Mouse (Mus musculus) embryo, embryonic 11.5 days (tissue): ENCODE results near the gene Nr1h2.
A peak's percentile ranks its signal among the peaks of the same experiment; 100 is the strongest.

Experiments
- DNase-seq: peaks from one replicate; pipeline ENCODE4 v3.0.0-alpha.2; 2012; ENCODE audit warnings: low read depth, low spot score

The Nr1h2 gene

DNA sequence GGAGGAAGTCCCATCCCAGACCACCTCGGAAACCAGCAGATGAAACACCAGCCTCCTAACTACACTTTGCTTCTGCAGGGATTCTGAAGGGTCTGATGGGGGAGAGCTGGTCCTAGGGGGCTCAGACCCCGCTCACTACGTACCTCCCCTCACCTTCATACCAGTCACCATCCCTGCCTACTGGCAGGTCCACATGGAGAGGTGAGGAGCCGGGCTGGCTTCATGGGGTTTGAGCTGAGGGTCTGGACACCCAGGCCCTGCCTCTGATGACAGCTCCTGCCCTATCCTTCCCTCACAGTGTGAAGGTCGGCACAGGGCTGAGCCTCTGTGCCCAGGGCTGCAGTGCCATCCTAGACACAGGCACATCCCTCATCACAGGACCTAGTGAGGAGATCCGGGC lies 31.2 kb upstream of the Nr1h2 start:
- DNase-seq, result no peak

DNA sequence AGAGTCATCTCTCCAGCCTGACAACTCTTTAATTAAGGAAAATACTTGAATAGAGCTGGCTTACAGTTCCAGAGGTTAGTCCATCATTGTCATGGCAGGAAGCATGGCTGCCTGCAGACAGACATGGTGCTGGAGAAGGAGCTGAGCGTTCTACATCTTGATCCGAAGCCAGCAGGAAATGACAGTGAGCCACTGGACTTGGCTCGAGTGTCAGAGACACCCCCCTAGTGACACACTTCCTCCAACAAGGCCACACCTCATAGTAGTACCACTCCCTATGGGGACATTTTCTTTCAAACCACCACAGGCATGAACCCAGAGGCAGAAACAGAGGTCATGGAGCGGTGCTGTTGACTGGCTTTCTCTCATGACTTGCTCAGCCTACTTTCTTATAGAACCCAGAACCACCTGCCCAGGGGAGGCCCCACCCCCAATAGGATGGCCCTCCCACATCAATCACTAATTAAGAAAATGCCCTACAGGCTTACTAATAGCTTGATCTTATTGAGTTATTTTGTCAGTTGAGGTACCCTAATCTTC lies 30.6 kb upstream of the Nr1h2 start:
- DNase-seq, result no peak

DNA sequence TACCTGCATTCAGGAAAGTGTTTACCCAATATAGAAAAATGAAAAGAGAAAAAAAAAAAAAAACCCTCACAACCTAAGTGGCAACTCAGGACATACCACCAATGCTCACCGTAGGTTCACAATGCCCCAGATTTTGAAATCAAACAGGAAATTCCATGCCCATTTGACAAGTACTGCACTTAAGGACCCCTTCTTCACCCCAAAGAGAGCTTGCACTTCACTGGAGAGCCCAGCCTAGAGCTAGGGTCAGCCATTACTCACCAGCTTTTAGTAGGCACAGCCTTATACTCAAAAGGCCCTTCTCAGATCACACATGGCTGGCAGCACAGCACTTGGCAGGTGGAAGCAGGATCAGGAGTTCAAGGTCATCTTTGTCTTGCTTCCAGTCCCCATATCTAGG lies 29.4 kb upstream of the Nr1h2 start:
- no peak for DNase-seq

DNA sequence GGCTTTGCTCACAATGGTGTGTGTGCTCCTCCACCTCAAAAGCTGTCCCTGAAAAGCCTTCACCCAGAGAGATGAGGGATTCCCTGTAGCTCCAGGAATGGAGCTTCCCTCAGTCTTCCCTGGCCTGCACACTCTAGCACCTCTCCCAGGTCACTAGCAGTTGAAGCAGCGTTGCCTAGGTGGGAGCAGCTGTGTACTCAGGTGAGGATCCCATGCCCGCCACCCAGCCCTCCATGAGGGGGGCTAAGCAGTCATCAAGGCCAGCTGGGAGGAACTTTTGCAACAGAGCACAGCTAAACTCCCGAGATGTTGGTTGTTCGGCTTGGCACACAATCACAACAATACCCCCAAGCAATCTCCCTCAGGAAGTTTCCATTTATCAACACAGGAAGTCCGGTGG lies 29.0 kb upstream of the Nr1h2 start:
- DNase-seq, result no peak

DNA sequence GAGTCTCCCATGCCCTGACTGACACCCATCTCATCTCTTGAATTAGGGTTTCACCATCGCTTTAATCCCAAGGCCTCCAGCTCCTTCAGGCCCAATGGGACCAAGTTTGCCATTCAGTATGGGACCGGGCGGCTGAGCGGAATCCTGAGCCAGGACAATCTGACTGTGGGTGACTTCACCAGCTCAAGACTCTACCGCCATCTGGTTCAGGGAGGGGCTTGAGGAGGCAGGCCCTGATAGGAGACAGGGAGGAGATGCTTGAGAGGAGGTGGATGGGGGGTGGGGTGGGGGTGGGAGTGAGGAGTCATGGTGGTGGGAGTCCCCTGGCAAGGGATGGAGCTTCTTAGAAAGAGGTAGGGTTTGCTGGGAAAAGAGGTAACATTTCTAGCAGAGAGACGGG lies 27.9 kb upstream of the Nr1h2 start:
- no peak for DNase-seq

DNA sequence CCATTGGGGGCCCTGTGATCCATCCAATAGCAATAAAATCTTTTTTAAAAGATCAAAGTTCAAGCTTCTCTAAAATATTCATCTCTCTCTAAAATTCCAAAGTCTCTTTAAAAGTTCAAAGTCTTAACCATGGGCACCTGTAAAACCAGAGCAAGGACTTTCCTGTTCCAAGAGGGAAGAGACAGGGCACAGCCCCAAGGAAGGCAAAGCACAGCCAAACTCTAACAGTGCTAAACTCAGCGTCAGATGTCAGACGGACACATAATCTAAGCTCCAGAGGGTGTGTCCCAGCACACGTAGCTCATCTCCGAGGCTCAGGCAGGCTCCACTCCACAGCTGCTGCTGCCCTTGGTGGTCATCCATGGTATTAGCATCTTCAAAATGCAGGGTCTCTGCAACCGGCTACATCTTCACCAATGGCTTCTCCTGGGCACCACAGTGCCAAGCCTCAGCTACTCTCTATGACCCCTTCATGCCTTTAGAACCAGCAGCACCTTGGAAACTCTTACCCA lies 22.6 kb upstream of the Nr1h2 start:
- DNase-seq, result no peak

DNA sequence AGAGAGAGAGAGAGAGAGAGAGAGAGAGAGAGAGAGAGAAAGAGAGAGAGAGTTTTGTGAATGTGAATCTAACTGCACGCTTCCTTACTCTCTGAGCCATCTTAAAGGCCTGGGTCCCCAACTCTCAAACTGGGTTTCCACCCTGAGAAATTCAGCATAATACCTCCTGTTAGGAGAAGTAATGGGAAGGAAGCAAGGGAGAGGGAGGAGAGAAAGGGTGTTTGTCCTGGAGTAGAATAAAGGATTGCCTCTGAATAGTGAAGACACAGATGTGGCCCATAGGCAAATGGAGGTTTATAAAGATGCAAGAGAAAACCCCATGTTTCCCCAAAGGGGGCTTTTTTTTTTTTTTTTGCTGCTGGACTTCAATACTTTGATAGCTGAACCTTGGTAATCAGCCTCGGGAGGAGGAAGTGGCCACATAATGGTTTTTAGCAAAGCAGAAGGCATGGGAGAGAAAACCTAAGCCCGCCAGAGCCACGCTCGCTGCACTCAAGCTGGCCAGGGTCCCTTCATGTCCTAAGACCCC lies 19.3 kb upstream of the Nr1h2 start:
- no peak for DNase-seq

DNA sequence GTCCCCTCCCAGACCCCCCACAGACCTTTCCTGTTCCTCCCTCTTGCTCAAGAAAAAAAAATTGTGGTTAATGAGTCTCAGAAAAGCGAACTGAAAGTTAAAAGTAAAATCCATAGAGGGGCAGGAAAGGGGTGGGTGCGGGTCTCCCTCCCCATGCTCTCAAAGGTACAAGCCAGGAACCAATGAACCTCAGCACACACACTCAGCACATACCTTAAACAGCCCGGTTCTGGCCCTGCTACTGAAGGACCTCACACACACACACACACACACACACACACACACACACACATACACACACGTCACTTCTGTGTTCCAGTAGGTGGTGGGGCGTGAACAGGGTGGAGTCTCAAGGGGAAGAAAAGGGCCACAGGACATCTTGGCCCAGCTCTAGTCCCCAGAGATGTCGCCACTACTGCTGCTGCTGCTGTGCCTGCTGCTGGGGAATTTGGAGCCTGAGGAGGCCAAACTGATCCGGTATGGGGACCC lies 18.5 kb upstream of the Nr1h2 start, which contains the start of gene Napsa:
Gene Napsa (plus strand): TSS at position 168 of the 489 bp plus-strand sequence.
- DNase-seq, result no peak

DNA sequence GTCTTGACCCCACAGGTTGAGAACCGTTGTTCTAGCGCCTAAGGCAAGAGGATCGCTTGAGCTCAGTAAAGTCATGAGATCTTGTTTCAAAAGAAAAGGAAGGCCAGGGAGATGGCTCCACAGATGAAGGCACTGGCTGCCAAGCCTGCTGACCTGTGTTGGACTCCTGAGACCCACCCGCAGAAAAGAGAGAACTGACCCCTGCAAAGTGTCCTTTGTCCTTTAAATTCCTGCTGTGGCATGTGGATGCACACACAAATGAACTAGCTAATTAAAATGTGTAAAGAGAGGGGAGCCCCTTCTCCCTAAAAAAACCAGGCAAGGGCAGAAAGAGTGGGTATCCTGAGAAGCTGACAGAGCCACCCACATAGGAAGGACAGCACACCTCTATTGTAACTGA lies 18.1 kb upstream of the Nr1h2 start:
- no peak for DNase-seq

DNA sequence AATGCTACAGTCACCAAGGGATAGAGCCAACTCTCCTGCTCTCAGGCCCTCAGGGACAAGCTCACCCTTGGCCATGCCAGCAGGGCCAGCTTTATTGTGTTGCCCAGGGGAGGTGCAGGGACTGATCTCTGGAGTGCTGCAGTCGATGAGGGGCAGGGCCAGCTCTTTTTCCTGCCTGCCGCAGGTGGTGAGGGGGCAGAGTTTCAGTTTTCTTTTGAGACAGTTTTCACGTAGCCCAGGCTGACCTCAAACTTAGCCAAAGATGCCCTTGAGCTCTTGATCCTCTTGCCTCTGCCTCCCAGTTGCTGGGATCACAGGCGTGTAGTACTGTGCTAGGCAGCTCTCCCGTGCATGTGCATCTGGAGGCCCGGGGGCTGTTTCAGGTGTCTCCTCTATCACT lies 17.2 kb upstream of the Nr1h2 start:
- no peak for DNase-seq

DNA sequence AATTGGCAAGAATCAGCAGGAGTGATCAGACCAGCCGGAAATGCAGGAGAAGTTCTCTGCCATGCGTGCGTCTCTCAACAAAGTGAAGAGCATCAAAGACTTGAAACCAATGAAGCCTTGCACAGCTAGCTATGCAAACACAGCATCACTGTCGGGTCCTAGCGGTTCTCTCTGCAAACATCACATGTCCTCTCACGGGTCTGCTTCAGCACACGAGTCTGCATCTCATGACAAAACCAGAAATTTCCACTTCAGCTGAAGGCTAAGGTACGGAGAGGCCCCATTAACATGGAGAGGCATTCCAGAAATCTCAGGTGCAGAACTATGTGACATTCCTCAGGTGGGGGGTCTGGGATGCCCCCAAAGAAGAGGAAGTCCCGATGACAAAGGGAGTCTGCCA lies 15.1 kb upstream of the Nr1h2 start:
- DNase-seq, result no peak

DNA sequence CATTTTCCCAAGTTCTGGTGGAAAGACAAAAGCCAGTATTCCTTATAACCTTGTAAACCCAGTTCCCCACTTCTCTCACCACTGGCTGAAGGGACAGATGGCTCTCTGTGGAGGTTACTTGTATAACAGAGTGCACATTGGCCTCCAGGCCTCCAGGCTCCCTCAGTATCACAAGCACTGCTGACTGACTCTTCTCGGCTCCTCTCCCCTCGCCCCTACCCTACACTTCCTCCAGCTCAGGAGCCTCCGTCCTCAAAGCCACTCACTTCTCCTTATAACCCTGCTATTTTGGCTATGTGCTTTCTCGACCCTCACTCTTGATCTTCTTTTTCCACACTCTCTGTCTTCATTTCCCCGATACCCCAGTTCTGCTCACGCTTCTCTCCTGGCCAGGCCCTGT lies 11.7 kb upstream of the Nr1h2 start:
- no peak for DNase-seq

DNA sequence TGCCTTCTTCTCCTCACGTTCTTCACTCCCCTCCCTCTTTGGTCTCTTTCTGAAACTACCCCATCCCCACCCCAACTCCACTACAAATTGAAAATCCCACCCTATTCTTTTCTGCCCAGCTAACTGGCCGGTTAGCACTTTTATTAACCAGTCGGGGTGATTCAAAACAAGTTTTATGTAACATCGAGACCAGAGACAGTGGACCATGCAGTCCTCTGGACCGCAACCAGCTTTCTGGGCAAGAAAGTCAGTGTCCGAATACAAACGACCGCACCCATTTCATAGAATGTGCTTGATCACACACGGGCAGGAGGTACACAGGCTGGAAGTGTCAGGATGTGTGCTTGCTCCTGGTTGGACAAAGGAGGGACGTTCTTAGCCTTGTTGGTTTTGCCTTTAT lies 10.7 kb upstream of the Nr1h2 start:
- DNase-seq, result no peak

DNA sequence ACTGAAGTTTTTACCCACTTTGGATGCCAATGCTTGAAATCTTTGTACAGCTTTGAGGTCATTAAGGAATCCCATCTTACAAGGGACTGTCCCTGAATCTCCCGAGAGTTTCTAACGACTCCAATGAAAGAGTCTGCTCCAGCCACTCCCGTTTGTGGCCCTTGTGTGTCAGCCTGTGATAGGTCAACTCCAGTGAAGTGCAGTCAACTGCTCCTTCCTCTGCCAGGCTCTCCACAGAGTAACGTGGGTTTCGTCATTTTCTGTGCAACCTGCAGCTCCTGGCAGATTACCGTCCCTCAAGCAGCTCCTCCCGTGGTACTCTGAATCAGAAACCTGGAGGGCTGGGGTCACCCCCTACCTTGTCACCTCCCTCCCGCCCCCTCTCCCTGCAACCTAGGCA lies 9.5 kb upstream of the Nr1h2 start:
- DNase-seq, result no peak

DNA sequence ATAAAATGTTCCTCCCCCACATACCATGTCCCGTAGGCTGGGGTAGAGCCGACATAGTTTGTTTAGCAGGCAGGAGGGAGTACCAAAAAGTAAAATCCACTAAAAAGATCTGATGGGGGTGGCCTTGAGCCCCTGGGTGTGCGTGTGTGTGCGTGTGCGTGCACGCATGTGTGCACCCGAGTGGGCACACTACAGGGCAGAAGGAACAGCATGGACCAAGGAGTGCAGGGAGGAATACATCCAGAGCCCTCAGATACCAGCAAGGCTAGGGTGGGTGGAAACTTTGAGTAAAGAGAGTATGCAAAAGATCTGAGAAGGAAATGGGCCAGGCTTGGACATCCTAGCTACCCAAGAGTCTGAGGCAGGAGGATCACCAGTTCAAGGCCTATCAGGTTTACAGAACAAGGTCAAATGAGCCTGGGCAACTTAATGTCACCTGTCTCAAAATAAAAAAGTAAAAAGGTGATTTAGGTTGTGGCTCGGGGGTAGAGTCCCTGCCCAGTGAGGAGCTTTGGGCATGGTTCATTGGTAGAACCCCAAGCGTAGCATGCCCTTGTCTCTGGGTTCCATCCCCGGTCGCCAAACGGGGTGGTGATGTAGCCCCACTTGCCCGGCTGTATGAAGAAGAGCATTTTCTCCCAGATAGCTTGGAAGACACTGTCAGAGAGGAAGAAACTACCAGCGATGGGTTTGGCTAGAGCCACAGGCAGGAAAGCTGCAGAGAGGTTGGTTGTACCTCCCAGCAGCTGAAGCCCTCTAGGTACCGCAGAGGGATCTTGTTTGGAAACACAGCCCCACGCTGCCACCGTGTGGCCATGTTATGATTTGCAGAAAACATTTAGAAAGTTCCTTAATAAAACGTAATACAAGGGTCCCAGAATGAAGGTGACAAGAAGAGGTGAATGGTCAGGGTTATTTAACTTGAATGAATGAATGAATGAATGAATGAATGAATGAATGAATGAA lies 7.0 kb upstream of the Nr1h2 start:
- DNase-seq, result peak; percentile 78

DNA sequence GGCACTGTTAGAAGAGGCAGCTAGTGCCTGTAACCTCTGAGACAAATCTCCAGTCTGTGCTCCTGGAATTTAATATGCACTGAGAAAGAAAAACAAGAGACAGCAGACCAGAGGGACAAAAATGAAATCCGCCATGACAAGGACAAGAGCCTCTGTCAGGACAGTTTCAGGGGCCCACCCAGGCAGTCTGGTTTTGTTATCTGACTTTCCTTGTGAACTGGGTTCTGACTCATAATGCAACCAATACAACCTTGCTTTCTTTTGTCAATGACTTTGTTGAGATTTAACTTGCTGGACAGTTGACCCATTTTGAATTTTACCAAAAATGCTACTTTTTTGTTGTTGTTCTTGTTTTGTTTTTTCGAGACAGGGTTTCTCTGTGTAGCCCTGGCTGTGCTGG lies 3.9 kb upstream of the Nr1h2 start:
- DNase-seq, result no peak

DNA sequence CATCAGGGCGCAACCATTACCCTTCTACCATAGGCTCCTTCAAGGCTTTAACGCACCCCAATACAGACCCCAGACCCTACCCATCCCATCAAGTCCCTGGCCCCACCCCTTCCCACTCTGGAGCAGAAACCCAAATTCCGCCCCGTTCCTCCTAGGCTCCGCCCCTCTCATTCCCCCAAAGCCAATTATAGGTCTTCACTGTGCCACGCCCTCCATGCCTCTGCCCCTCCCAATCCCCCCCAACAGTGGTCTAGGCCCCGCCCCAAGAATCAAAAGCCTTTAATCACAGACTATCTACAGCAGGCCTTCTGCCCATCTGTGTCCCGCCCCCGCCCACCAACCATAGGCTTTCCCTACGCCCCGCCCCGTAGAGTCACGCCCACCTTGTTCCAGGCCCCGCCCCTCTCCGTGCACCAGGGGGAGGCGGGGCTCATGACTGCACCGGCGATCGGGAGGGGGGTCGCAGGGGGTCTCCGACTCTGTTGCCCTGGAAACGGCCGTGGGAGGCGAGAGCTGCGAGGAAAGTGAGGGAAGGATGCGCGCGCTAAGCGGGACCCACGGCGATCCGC lies 471 bp downstream of the Nr1h2 start:
- peak; percentile 85 for DNase-seq

DNA sequence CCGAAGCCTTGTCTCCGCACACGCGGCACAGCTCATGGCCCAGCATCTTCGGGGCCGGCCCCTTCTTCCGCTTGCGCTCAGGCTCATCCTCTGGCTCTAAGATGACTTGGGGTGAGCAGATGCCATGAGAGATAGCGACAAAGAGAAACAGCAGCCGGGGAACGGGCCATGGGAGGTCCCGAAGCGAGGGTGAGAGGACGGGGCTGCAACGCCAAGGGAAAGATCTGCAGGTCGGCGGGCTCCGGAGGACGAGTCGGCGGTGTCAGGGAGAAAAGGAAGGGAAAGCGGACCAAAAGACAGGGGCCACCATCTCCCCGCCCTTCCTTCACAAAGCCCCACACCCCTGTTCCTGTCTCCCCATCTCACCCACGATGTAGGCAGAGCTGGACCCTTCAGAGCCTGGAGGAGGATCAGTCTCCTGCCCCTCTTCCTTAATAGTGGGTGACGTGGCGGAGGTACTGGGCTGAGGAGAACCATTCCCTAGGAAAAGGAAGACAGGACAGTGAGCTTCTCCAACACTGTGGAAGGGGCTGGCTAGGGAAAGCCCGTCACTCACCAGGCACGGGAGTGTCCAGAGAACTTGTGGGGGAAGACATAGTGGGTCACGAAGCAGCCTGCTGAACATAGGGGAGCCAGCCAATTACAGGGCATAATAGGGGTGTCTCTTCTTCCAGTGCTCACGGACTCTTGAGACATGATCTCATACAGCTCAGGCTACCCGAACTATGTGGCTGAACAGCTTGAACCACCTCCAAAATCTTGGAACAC lies 1.4 kb downstream of the Nr1h2 start:
- no peak for DNase-seq

DNA sequence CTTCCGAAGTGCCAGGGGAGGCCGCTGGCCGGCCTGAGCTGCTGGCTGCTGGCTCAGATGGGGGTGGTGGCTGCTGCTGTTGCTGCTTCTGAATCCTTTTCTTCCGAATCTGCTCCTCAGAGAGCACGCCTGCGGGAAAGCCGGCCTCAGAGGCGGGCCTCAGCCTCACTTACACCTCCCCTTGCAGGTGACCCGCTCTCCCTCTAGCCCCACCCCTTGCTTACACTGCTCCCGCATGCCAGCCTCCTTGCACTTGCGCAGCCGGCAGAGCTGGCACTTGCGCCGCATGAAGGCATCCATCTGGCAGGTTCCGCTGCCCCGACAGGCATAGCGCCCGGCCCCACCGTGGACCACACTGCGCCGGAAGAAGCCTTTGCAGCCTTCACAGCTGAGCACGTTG lies 2.0 kb downstream of the Nr1h2 start:
- no peak for DNase-seq

DNA sequence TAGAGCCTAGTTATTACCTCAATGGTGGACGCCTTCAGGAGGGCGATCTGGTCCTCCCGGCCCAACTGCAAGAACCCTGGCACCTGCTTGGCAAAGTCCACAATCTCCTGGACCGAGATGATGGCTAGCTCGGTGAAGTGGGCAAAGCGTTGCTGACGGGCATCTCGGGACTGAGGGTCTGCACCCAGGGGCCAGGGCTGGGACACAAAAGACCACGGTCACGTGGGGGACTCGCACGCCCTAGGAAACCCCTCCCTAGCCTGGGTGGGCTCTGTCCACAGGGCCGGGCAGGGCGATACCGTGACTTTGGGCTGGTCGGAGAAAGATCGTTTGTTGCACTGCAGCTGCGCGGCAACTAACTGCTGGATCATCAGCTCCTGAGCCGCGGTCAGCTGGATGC lies 2.5 kb downstream of the Nr1h2 start:
- DNase-seq, result no peak

DNA sequence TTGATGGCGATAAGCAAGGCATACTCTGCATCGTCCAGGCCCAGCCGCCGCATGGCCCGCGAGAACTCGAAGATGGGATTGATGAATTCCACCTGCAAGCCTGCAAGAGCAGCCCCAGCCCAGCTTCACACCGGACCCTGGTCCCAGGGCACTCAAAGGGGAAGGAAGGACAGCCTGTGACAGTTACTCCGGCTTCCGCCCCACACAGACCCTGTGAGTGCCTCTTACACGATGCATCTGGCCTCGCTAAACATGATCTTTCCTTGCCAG lies 3.4 kb downstream of the Nr1h2 start:
- no peak for DNase-seq
